8 mouse cellular contexts compared by ENCODE assay signal in genomic region chr12:111159659-111160428, GRCm38 (mm10). TPM values are rescaled to one million over a fixed set of nuclear protein-coding genes. Genes with fewer than 3 reads are reported as not detected.
DNase-seq lines count a peak whose midpoint lies in the region; ATAC-seq lines count a peak whose summit lies in the region.

No protein-coding gene starts in this region.

- H3K4me2 ChIP-seq in midbrain, embryonic 14.5 days (ENCODE audit: low read length), result no peak overlapping the region

- no peak for DNase-seq in midbrain, embryonic 10.5 days (ENCODE audit: low spot score)
- no peak for DNase-seq in midbrain, embryonic 14.5 days
- DNase-seq in heart, adult 9 months (ENCODE audit: low spot score in 2 of 2), result peak; percentile 44 to 64
- peak; percentile 78 for DNase-seq in lung, postnatal 25 days (ENCODE audit: low spot score)
- peak; percentile 77 for DNase-seq in thymus, postnatal 0 days (ENCODE audit: low spot score)
- no peak for DNase-seq in adrenal gland, postnatal 10 days
- DNase-seq in right cerebral cortex, postnatal 4 days, result no peak
- DNase-seq in adrenal gland, postnatal 4 days (ENCODE audit: low spot score in 2 of 2), result no peak

- H3K27ac ChIP-seq in midbrain, embryonic 10.5 days (replicated peaks), result 0 out of 2 replicates have a peak overlapping the region, but pooled peaks have one; percentile 23
- H3K27ac ChIP-seq in midbrain, embryonic 14.5 days (replicated peaks; ENCODE audit: low read depth, low read length), result no peak overlapping the region

- no peak for ATAC-seq in midbrain, embryonic 14.5 days (ENCODE audit: low FRiP score, low TSS enrichment)

- H3K36me3 ChIP-seq in midbrain, embryonic 10.5 days, result no peaks in the 10 kb centered on the region
- H3K36me3 ChIP-seq in midbrain, embryonic 14.5 days (ENCODE audit: control insufficient read depth, insufficient read depth, low read length), result no peaks in the 10 kb centered on the region

- no peak overlapping the region for H3K4me3 ChIP-seq in midbrain, embryonic 10.5 days
- no peak overlapping the region for H3K4me3 ChIP-seq in midbrain, embryonic 14.5 days (replicated peaks; ENCODE audit: low read depth, low read length)

- 79% methylated on average over 12 of the region's 12 CpGs for whole genome bisulfite sequencing in midbrain, embryonic 10.5 days
- WGBS in midbrain, embryonic 14.5 days, result 78% methylated on average over 12 of the region's 12 CpGs

- H3K9ac ChIP-seq in midbrain, embryonic 14.5 days (replicated peaks; ENCODE audit: low read length), result no peak overlapping the region

- no peaks in the 10 kb centered on the region for H3K9me3 ChIP-seq in midbrain, embryonic 10.5 days (replicated peaks)
- H3K9me3 ChIP-seq in midbrain, embryonic 14.5 days (ENCODE audit: control insufficient read depth, low read length), result no peaks in the 10 kb centered on the region

- H3K27me3 ChIP-seq in midbrain, embryonic 10.5 days (ENCODE audit: low read depth, poor library complexity, severe bottlenecking), result no peaks in the 10 kb centered on the region
- H3K27me3 ChIP-seq in midbrain, embryonic 14.5 days (ENCODE audit: control insufficient read depth, insufficient read depth, low read length), result no peaks in the 10 kb centered on the region

- H3K4me1 ChIP-seq in midbrain, embryonic 10.5 days, result peaks cover 41% of the 10 kb centered on the region
- peaks cover 27% of the 10 kb centered on the region for H3K4me1 ChIP-seq in midbrain, embryonic 14.5 days (ENCODE audit: control insufficient read depth, insufficient read depth, low read length)

RNA-seq across cellular contexts. Expression of gene Traf3, which starts 6.3 kb away (rescaled TPM):
- 11.5 and 15.0 TPM in 2 replicates for polyA plus RNA-seq in midbrain, embryonic 10.5 days (2016; fragmentation: Nextera tagmentation; extraction: Ambion mirVana)
- 22.0 and 28.4 TPM in 2 replicates for polyA plus RNA-seq in midbrain, embryonic 14.5 days (2014; fragmentation: Nextera tagmentation; extraction: Ambion mirVana)
- 11.7 and 13.1 TPM in 2 replicates for polyA plus RNA-seq in thymus, postnatal 0 days (2015; fragmentation: Nextera tagmentation; extraction: Ambion mirVana)
- 10 to 100 TPM; 17.9 to 22.5 TPM for total RNA-seq in adrenal gland, postnatal 10 days (2021)
- 10 to 100 TPM; 31.5 to 34.5 TPM for total RNA-seq in adrenal gland, postnatal 4 days (2021)

RNA-seq across cellular contexts. Expression of gene 4930595D18Rik, which starts 24.4 kb away (rescaled TPM):
- polyA plus RNA-seq in midbrain, embryonic 10.5 days (2016; fragmentation: Nextera tagmentation; extraction: Ambion mirVana), result not detected in 2 replicates
- not detected in 2 replicates for polyA plus RNA-seq in midbrain, embryonic 14.5 days (2014; fragmentation: Nextera tagmentation; extraction: Ambion mirVana)
- 0.34 TPM in 1 of 2 replicates, not detected in the other for polyA plus RNA-seq in thymus, postnatal 0 days (2015; fragmentation: Nextera tagmentation; extraction: Ambion mirVana)
- total RNA-seq in adrenal gland, postnatal 10 days (2021), result not detected
- total RNA-seq in adrenal gland, postnatal 4 days (2021), result not detected

Comparison
In these comparisons a context has a peak if more than half of its experiments do, and no peak if none do; other contexts are left out.
1. DNase-seq: peak in heart, adult 9 months (2 of 2), lung, postnatal 25 days (single experiment) and thymus, postnatal 0 days (single experiment); none in midbrain, embryonic 10.5 days (single experiment), midbrain, embryonic 14.5 days (single experiment), adrenal gland, postnatal 10 days (single experiment), right cerebral cortex, postnatal 4 days (single experiment) and adrenal gland, postnatal 4 days (0 of 2).